Mouse (Mus musculus) spleen, adult 2 months (tissue): ENCODE data around the gene Efna3.

Experiments
- CTCF ChIP-seq: fragments of 200-500 bp; IDR thresholded peaks from 2 replicates; pipeline ENCODE4 v1.5.1; 2011; ENCODE audit warnings: mild to moderate bottlenecking, inconsistent platforms; ENCODE audit not compliant: insufficient read depth, insufficient read length, insufficient replicate concordance; ENCODE audit errors: extremely low read depth
- POLR2A ChIP-seq: fragments of 200-500 bp; IDR thresholded peaks from 2 replicates; pipeline ENCODE4 v1.6.1; 2011; ENCODE audit warnings: low read depth, low read length, inconsistent platforms

- TF ChIP-seq CTCF (no peak), POLR2A (0 out of 2 replicates have a peak, but pooled peaks have one; percentile 10)
Observed at GRCm38 (mm10) chr3:89279153-89279890, 43.4 kb downstream of the Efna3 start.
